ENCODE assay signal across 23 mouse cellular contexts in genomic region chr14:31171821-31172220, GRCm38 (mm10). TPM values are rescaled to one million over a fixed set of nuclear protein-coding genes. Genes with fewer than 3 reads are reported as not detected.
DNase-seq lines count a peak whose midpoint lies in the region; ATAC-seq and TF ChIP-seq lines count a peak whose summit lies in the region.
"Had no signal": no experiment of that assay in that cellular context is flagged by ENCODE, and none has a peak within 500 bp of the region (broad histone marks: within the 10 kb centered on the region; RNA-seq: fewer than 3 reads in every experiment).

No protein-coding gene starts in this region.

- no peak overlapping the region for H3K9ac ChIP-seq in hindbrain, embryonic 13.5 days
- no peak overlapping the region for H3K9ac ChIP-seq in hindbrain, embryonic 11.5 days (ENCODE audit: low read depth, low read length)
- H3K9ac ChIP-seq in liver, adult 2 months (ENCODE audit: low read depth, low read length), result no peak overlapping the region
- H3K9ac ChIP-seq in liver, embryonic 12.5 days, result no peak overlapping the region
- H3K9ac ChIP-seq: embryonic facial prominence, embryonic 13.5 days; forebrain, embryonic 13.5 days; forebrain, postnatal 0 days; hindbrain, embryonic 14.5 days had no signal

- H3K27me3 ChIP-seq in hindbrain, embryonic 13.5 days, result no peaks in the 10 kb centered on the region
- H3K27me3 ChIP-seq in hindbrain, embryonic 11.5 days (ENCODE audit: control insufficient read depth, insufficient read depth, low read length), result no peaks in the 10 kb centered on the region
- H3K27me3 ChIP-seq in liver, adult 2 months (ENCODE audit: control insufficient read depth, insufficient read depth, low read length), result no peaks in the 10 kb centered on the region
- H3K27me3 ChIP-seq in liver, embryonic 12.5 days (replicated peaks), result peaks cover 22% of the 10 kb centered on the region
- H3K27me3 ChIP-seq: embryonic facial prominence, embryonic 13.5 days; forebrain, embryonic 13.5 days had no signal

- TF ChIP-seq POLR2A in liver, adult 2 months (IDR thresholded peaks at IDR 0.05; ENCODE audit: extremely low read depth, insufficient read depth, low read length), result no peak

- H3K27ac ChIP-seq in hindbrain, embryonic 13.5 days, result peak overlapping the region; percentile 53; the same call in 1 of the 2 replicates
- H3K27ac ChIP-seq in hindbrain, embryonic 11.5 days (ENCODE audit: low read depth, low read length), result no peak overlapping the region
- H3K27ac ChIP-seq in liver, adult 2 months (replicated peaks; ENCODE audit: insufficient read depth, low read depth, low read length), result 0 out of 2 replicates have a peak overlapping the region, but pooled peaks have one; percentile 15
- no peak overlapping the region for H3K27ac ChIP-seq in liver, embryonic 12.5 days
- H3K27ac ChIP-seq: embryonic facial prominence, embryonic 10.5 days had no signal

- no peaks in the 10 kb centered on the region for H3K9me3 ChIP-seq in hindbrain, embryonic 13.5 days
- H3K9me3 ChIP-seq in hindbrain, embryonic 11.5 days (ENCODE audit: control insufficient read depth, low read length), result no peaks in the 10 kb centered on the region
- no peaks in the 10 kb centered on the region for H3K9me3 ChIP-seq in liver, embryonic 12.5 days (replicated peaks)
- H3K9me3 ChIP-seq: embryonic facial prominence, embryonic 10.5 days; embryonic facial prominence, embryonic 13.5 days; forebrain, embryonic 13.5 days had no signal

- 97% methylated on average over 15 of the region's 15 CpGs for WGBS in hindbrain, embryonic 13.5 days
- 96% methylated on average over 15 of the region's 15 CpGs for WGBS in hindbrain, embryonic 11.5 days
- WGBS in liver, adult 2 months, result 92% methylated on average over 15 of the region's 15 CpGs
- WGBS in liver, embryonic 12.5 days (ENCODE audit: insufficient replicate concordance), result 91% methylated on average over 15 of the region's 15 CpGs

- H3K4me2 ChIP-seq in hindbrain, embryonic 13.5 days, result no peak overlapping the region
- no peak overlapping the region for H3K4me2 ChIP-seq in hindbrain, embryonic 11.5 days (replicated peaks; ENCODE audit: low read depth, low read length)
- H3K4me2 ChIP-seq in liver, embryonic 12.5 days, result no peak overlapping the region
- H3K4me2 ChIP-seq: embryonic facial prominence, embryonic 13.5 days; forebrain, embryonic 13.5 days; heart, embryonic 11.5 days; hindbrain, embryonic 14.5 days had no signal

- H3K79me2 ChIP-seq in liver, adult 2 months (ENCODE audit: control insufficient read depth, insufficient read depth, low read length), result no peaks in the 10 kb centered on the region

- TF ChIP-seq CTCF in liver, adult 2 months (IDR thresholded peaks at IDR 0.05; ENCODE audit: low read depth, low read length), result no peak

- intact Hi-C loops in heart, postnatal 10 days (cut with DNase I), result no loop called here

- H3K4me3 ChIP-seq in hindbrain, embryonic 13.5 days, result no peak overlapping the region
- no peak overlapping the region for H3K4me3 ChIP-seq in hindbrain, embryonic 11.5 days (ENCODE audit: low read depth, low read length)
- no peak overlapping the region for H3K4me3 ChIP-seq in liver, adult 2 months (ENCODE audit: insufficient read depth, low read depth, low read length)
- H3K4me3 ChIP-seq in liver, embryonic 12.5 days, result no peak overlapping the region
- H3K4me3 ChIP-seq: embryonic facial prominence, embryonic 10.5 days; embryonic facial prominence, embryonic 13.5 days; erythroblast, embryonic 14.5 days; forebrain, embryonic 13.5 days had no signal

- H3K36me3 ChIP-seq in hindbrain, embryonic 13.5 days, result peaks cover 69% of the 10 kb centered on the region
- H3K36me3 ChIP-seq in hindbrain, embryonic 11.5 days (ENCODE audit: control insufficient read depth, insufficient read depth, low read length), result peaks cover 48% of the 10 kb centered on the region
- H3K36me3 ChIP-seq in liver, adult 2 months (ENCODE audit: control insufficient read depth, insufficient read depth, low read length), result peaks cover 30% of the 10 kb centered on the region; the same call in 1 of the 2 replicates
- H3K36me3 ChIP-seq in liver, embryonic 12.5 days, result peaks cover 66% of the 10 kb centered on the region

- H3K4me1 ChIP-seq in hindbrain, embryonic 13.5 days (replicated peaks), result peaks cover 10% of the 10 kb centered on the region; the same call in 1 of the 2 replicates
- H3K4me1 ChIP-seq in hindbrain, embryonic 11.5 days (replicated peaks; ENCODE audit: control insufficient read depth, insufficient read depth, low read length), result no peaks in the 10 kb centered on the region
- peaks cover 3% of the 10 kb centered on the region; the same call in 1 of the 2 replicates for H3K4me1 ChIP-seq in liver, adult 2 months (ENCODE audit: control insufficient read depth, insufficient read depth, low read length)
- H3K4me1 ChIP-seq in liver, embryonic 12.5 days, result peaks cover 30% of the 10 kb centered on the region

- DNase-seq in heart, adult 11 months, result peak; percentile 92
- no peak for DNase-seq in heart, postnatal 10 days
- no peak for DNase-seq in hindbrain, embryonic 11.5 days (ENCODE audit: low spot score)
- DNase-seq in liver, adult 2 months (ENCODE audit: extremely low read depth, low read depth, low spot score), result no peak
- no peak for DNase-seq in spleen, postnatal 10 days (ENCODE audit: low spot score in 2 of 2)
- DNase-seq: adrenal gland, adult 2 months; embryo, embryonic 11 days; forebrain, postnatal 0 days; gastrocnemius, postnatal 10 days; gastrocnemius, postnatal 36 days; kidney, adult 8-10 months had no signal

- ATAC-seq in hindbrain, embryonic 13.5 days (ENCODE audit: low FRiP score), result no peak
- ATAC-seq in hindbrain, embryonic 11.5 days (ENCODE audit: low FRiP score), result no peak
- no peak for ATAC-seq in liver, embryonic 12.5 days
- ATAC-seq: CD4-positive, CD25-positive, alpha-beta regulatory T cell, adult 4 months; forebrain, embryonic 13.5 days; forebrain, postnatal 0 days; intestine, postnatal 0 days had no signal

RNA-seq across cellular contexts. Expression of gene Stab1, which starts 3.4 kb away (rescaled TPM):
- 10 to 100 TPM; 77.3 to 78.9 TPM for total RNA-seq in heart, postnatal 10 days (2021)
- polyA plus RNA-seq in hindbrain, embryonic 13.5 days (2015; fragmentation: Nextera tagmentation; extraction: Ambion mirVana), result 24.8 and 25.2 TPM in 2 replicates
- 23.5 and 25.5 TPM in 2 replicates for polyA plus RNA-seq in hindbrain, embryonic 11.5 days (2014; fragmentation: Nextera tagmentation; extraction: Ambion mirVana)
- 27.0 and 39.5 TPM in 2 replicates for total RNA-seq in liver, adult 2 months (2014; rRNA removed)
- 32.7 and 52.3 TPM in 2 replicates for polyA plus RNA-seq in liver, adult 2 months (2012; rRNA removed)
- 27.4 and 28.0 TPM in 2 replicates for polyA plus RNA-seq in liver, embryonic 12.5 days (2016; fragmentation: Nextera tagmentation; extraction: Ambion mirVana)
- total RNA-seq: granulocyte monocyte progenitor cell, adult 5-6 weeks had no signal

RNA-seq across cellular contexts. Expression of gene Tnnc1, which starts 36.3 kb away (rescaled TPM):
- 1,000 to 10,000 TPM; 5,439 to 5,458 TPM for total RNA-seq in heart, postnatal 10 days (2021)
- 7.3 and 9.1 TPM in 2 replicates for polyA plus RNA-seq in hindbrain, embryonic 13.5 days (2015; fragmentation: Nextera tagmentation; extraction: Ambion mirVana)
- polyA plus RNA-seq in hindbrain, embryonic 11.5 days (2014; fragmentation: Nextera tagmentation; extraction: Ambion mirVana), result 8.9 and 17.2 TPM in 2 replicates
- 0.27 and 0.83 TPM in 2 replicates for total RNA-seq in liver, adult 2 months (2014; rRNA removed)
- 0.32 TPM in 1 of 2 replicates, not detected in the other for polyA plus RNA-seq in liver, adult 2 months (2012; rRNA removed)
- polyA plus RNA-seq in liver, embryonic 12.5 days (2016; fragmentation: Nextera tagmentation; extraction: Ambion mirVana), result 10.8 and 11.5 TPM in 2 replicates
- total RNA-seq: MEL had no signal
- polyA plus RNA-seq: CD4-positive, CD25-positive, alpha-beta regulatory T cell, adult 4 months had no signal

RNA-seq across cellular contexts. Expression of gene Nt5dc2, which starts 41.0 kb away (rescaled TPM):
- total RNA-seq in heart, postnatal 10 days (2021), result 10 to 100 TPM; 53.1 to 57.7 TPM
- 273 and 282 TPM in 2 replicates for polyA plus RNA-seq in hindbrain, embryonic 13.5 days (2015; fragmentation: Nextera tagmentation; extraction: Ambion mirVana)
- polyA plus RNA-seq in hindbrain, embryonic 11.5 days (2014; fragmentation: Nextera tagmentation; extraction: Ambion mirVana), result 458 and 483 TPM in 2 replicates
- 3.0 and 6.0 TPM in 2 replicates for total RNA-seq in liver, adult 2 months (2014; rRNA removed)
- polyA plus RNA-seq in liver, adult 2 months (2012; rRNA removed), result 14.8 and 17.5 TPM in 2 replicates
- polyA plus RNA-seq in liver, embryonic 12.5 days (2016; fragmentation: Nextera tagmentation; extraction: Ambion mirVana), result 298 and 306 TPM in 2 replicates
- polyA plus RNA-seq: CD4-positive, CD25-positive, alpha-beta regulatory T cell, adult 4 months had no signal

RNA-seq across cellular contexts. Expression of gene Smim4, which starts 43.1 kb away (rescaled TPM):
- total RNA-seq in heart, postnatal 10 days (2021), result 10 to 100 TPM; 92.2 to 93.5 TPM
- polyA plus RNA-seq in hindbrain, embryonic 13.5 days (2015; fragmentation: Nextera tagmentation; extraction: Ambion mirVana), result 83.1 and 83.2 TPM in 2 replicates
- polyA plus RNA-seq in hindbrain, embryonic 11.5 days (2014; fragmentation: Nextera tagmentation; extraction: Ambion mirVana), result 58.7 and 65.0 TPM in 2 replicates
- total RNA-seq in liver, adult 2 months (2014; rRNA removed), result 30.9 and 35.3 TPM in 2 replicates
- polyA plus RNA-seq in liver, adult 2 months (2012; rRNA removed), result 63.8 and 65.1 TPM in 2 replicates
- polyA plus RNA-seq in liver, embryonic 12.5 days (2016; fragmentation: Nextera tagmentation; extraction: Ambion mirVana), result 95.4 and 103 TPM in 2 replicates

RNA-seq across cellular contexts. Expression of gene Nisch, which starts 44.9 kb away (rescaled TPM):
- 100 to 1,000 TPM; 234 to 236 TPM for total RNA-seq in heart, postnatal 10 days (2021)
- polyA plus RNA-seq in hindbrain, embryonic 13.5 days (2015; fragmentation: Nextera tagmentation; extraction: Ambion mirVana), result 315 and 334 TPM in 2 replicates
- polyA plus RNA-seq in hindbrain, embryonic 11.5 days (2014; fragmentation: Nextera tagmentation; extraction: Ambion mirVana), result 251 and 305 TPM in 2 replicates
- 66.7 and 83.0 TPM in 2 replicates for total RNA-seq in liver, adult 2 months (2014; rRNA removed)
- 107 and 152 TPM in 2 replicates for polyA plus RNA-seq in liver, adult 2 months (2012; rRNA removed)
- 145 and 151 TPM in 2 replicates for polyA plus RNA-seq in liver, embryonic 12.5 days (2016; fragmentation: Nextera tagmentation; extraction: Ambion mirVana)

Comparison
In these comparisons a context has a peak if more than half of its experiments do, and no peak if none do; other contexts are left out.
1. H3K27ac ChIP-seq: peak in hindbrain, embryonic 13.5 days (single experiment) and liver, adult 2 months (single experiment); none in hindbrain, embryonic 11.5 days (single experiment) and liver, embryonic 12.5 days (single experiment).
2. RNA of gene Nt5dc2, which starts 41.0 kb away (polyA plus RNA-seq): 458 to 483 TPM in hindbrain, embryonic 11.5 days, 298 to 306 TPM in liver, embryonic 12.5 days and 273 to 282 TPM in hindbrain, embryonic 13.5 days; 14.8 to 17.5 TPM in liver, adult 2 months; every median in the first group is over 10 times any median in the second.